Mouse (Mus musculus): ENCODE data around the gene Pex19. TPM values are rescaled to one million over a fixed set of nuclear protein-coding genes. Genes with fewer than 3 reads are reported as not detected.

The Pex19 gene
- 110 and 112 TPM in 2 replicates for polyA plus RNA-seq (2014; fragmentation: Nextera tagmentation; extraction: Ambion mirVana)

DNA sequence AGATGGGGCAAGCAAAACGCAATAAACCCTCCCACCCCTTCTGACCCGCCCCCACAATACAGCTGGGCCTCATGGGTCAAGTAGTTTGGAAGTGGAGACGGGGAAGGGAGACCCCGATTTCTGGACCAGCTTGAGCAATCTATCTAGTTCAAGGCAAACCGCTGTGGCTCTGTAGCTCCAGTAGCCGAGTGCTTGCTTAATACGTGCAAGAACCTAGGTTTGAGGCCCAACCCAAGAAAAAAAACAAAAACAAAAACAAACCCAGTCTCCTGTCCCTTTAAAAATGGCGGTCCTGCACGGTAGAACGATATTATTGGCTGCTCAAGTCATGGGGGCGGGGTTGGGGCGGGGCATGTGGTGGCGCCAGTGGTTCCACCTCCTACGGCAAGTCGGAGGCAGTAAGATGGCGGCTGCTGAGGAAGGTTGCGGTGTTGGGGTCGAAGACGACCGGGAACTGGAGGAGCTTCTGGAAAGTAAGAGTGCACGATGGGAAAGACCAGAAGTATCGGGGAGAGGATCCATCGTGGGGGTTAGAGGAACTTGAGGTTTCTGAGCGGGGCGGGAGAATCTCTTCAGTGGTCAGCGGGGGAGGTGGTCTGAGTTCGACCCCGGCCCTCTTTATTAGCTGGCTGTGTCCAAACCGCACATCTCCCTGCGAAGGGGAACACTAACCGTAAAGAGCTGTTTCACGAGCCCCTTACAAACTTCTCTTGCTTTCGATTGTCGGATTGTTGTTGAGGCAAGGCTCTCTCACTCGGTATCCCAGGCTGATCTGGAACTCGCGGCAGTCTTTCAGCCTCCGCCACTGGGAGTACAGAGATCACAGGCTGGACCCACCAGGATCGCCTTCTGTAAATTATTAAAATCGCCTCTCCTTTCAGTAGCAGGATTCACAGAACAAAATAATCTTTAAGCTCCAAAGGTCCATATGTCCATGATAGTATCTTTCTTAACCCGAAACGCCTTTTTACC is at the start of gene Pex19:
TSS of gene Pex19 (plus strand) at position 380 of the 972 bp plus-strand sequence.
- WGBS, result under 1% methylated on average over 42 of the region's 42 CpGs

DNA sequence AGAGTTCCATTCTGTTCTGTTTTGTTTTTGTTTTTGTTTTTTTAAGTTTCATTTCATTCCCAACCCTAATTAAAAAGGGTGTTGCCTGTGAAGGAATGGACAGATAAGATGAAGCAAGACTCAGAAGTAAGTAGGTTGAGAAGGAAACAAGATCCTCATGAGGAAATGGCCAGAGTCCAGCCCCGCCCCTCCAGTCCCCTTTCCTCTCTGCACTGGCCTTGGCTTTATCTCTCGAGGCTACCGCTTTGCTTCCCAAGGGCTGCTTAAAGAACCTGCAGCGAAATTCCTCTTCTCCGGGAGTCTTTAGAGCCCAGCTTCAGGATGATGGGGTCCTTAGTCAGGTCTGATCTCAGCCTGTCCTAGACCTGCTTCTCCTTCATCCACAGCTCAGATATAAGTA is 48.6 kb upstream of the Pex19 start:
- ATAC-seq (ENCODE audit: insufficient read depth), result no peak
- no peaks in the 10 kb centered on the region for H3K27me3 ChIP-seq (ENCODE audit: insufficient read depth, low read length)
- no peak overlapping the region for H3K9ac ChIP-seq
- no peaks in the 10 kb centered on the region for H3K4me1 ChIP-seq (ENCODE audit: insufficient read depth)
- no peak overlapping the region for H3K27ac ChIP-seq (ENCODE audit: low read depth)
- TF ChIP-seq CTCF (IDR thresholded peaks at IDR 0.05; ENCODE audit: low read depth), result no peak
- H3K36me3 ChIP-seq (ENCODE audit: insufficient read depth), result peaks cover 66% of the 10 kb centered on the region
- H3K9me3 ChIP-seq (ENCODE audit: low read depth, low read length), result no peaks in the 10 kb centered on the region
- no peak overlapping the region for H3K4me3 ChIP-seq (ENCODE audit: low read depth, low read length)
- no peak overlapping the region for H3K4me2 ChIP-seq
- 61% methylated on average over 5 of the region's 5 CpGs for WGBS
- DNase-seq, result no peak

More for the DNA sequence above, at the start of gene Pex19:
- peak; percentile 93 for DNase-seq
- H3K4me3 ChIP-seq (ENCODE audit: low read depth, low read length), result peak within 1 kb of the TSS; percentile 86
- no peaks in the 10 kb centered on the region for H3K27me3 ChIP-seq (ENCODE audit: insufficient read depth, low read length)
- no peak for TF ChIP-seq CTCF (IDR thresholded peaks at IDR 0.05; ENCODE audit: low read depth)
- ATAC-seq (ENCODE audit: insufficient read depth), result peak; percentile 98
- H3K4me2 ChIP-seq, result peak within 1 kb of the TSS; percentile 75
- H3K27ac ChIP-seq (ENCODE audit: low read depth), result peak within 1 kb of the TSS; percentile 50; the same call in 1 of the 2 replicates
- H3K4me1 ChIP-seq (ENCODE audit: insufficient read depth), result peaks cover 4% of the 10 kb centered on the region; the same call in 1 of the 2 replicates
- peak within 1 kb of the TSS; percentile 88 for H3K9ac ChIP-seq
- peaks cover 46% of the 10 kb centered on the region for H3K36me3 ChIP-seq (ENCODE audit: insufficient read depth)
- no peaks in the 10 kb centered on the region for H3K9me3 ChIP-seq (ENCODE audit: low read depth, low read length)

DNA sequence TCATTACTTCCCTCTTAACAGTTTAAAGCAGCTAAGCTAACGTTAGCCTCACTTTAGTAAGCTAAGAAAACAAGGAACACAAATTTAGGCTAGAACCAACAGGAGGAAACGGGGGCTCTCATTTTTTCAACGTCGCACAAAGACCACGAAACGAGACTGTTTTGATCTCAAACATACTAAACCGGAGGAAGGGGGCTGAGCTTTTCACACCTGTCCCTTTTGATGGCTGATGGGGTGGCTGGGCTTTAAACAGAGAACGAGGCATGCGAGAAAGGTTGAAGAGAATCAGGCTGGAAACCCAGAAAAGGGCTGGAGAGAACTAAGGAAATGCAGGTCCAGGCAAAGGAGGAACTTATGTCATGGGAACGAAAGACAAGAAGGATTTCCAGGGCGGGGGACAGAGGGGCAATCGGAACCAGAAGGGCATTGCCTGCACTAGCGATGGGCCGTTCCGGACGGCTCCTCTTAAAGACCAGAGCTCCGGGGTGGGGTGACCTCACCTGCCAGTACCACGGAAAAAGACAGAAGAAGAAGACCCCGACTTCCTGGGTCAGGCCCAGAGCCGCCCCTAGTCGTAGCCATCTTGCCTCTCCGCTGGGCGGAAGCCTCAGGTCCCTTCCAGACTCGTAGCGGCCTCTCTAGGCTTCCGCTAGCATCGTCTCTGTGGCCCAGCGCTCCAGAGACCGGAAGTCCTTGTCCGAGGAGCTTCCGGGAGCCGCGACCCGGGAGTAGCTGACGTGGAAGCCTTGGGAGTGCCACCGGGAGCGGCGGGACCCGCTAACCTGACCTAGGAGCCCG is 44.3 kb upstream of the Pex19 start, which contains the start of the genes Copa and Ncstn:
TSS of gene Copa (plus strand) at position 429 of the 798 bp plus-strand sequence.
TSS of gene Ncstn (minus strand) at position 695 of the 798 bp plus-strand sequence.
- H3K9ac ChIP-seq, result peak within 1 kb of the TSS; percentile 91
- peak within 1 kb of the TSS; percentile 74 for H3K4me2 ChIP-seq
- peaks cover 25% of the 10 kb centered on the region for H3K36me3 ChIP-seq (ENCODE audit: insufficient read depth)
- DNase-seq, result peak; percentile 99
- H3K4me1 ChIP-seq (ENCODE audit: insufficient read depth), result no peaks in the 10 kb centered on the region; the same call in none of the 2 replicates
- H3K9me3 ChIP-seq (ENCODE audit: low read depth, low read length), result no peaks in the 10 kb centered on the region
- peak within 1 kb of the TSS; percentile 74 for H3K4me3 ChIP-seq (ENCODE audit: low read depth, low read length)
- under 1% methylated on average over 40 of the region's 40 CpGs for WGBS
- H3K27ac ChIP-seq (ENCODE audit: low read depth), result peak within 1 kb of the TSS; percentile 76
- ATAC-seq (ENCODE audit: insufficient read depth), result peak; percentile 99
- TF ChIP-seq CTCF (IDR thresholded peaks at IDR 0.05; ENCODE audit: low read depth), result peak; percentile 45
- H3K27me3 ChIP-seq (ENCODE audit: insufficient read depth, low read length), result no peaks in the 10 kb centered on the region

DNA sequence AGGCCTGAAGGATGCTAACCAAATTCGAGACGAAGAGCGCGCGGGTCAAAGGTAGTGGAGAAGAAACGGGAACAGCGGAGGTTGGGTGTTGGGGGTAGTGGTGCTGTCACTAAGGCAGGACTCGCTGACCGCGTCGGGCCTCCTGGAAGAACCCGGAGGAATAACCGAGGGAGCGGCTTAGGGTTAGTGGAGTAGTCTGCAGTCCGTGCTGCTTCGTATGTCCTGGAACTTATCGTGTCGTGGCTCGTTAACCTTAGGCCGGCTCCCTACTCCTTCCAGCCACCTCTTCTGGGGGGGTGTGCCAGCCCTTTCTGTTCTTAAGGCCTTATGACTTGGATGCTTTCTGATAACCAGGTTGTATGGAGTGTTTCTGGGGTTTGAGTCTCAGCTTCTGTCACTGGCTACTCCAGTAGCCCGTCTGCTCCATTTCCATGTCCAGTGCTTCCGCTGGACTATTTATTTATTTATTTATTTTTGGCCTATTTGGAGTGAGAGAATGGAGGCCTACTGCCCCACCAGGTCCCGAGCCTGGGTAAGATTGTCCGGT is 43.6 kb upstream of the Pex19 start:
- WGBS, result under 1% methylated on average over 24 of the region's 24 CpGs
- Histone ChIP-seq H3K9ac (peak overlapping the region; percentile 91), H3K4me1 (ENCODE audit: insufficient read depth) (no peaks in the 10 kb centered on the region; the same call in none of the 2 replicates), H3K36me3 (ENCODE audit: insufficient read depth) (peaks cover 26% of the 10 kb centered on the region), H3K27me3 (ENCODE audit: insufficient read depth, low read length) (no peaks in the 10 kb centered on the region), H3K27ac (ENCODE audit: low read depth) (peak overlapping the region; percentile 76), H3K9me3 (ENCODE audit: low read depth, low read length) (no peaks in the 10 kb centered on the region), H3K4me2 (peak overlapping the region; percentile 74), H3K4me3 (ENCODE audit: low read depth, low read length) (peak overlapping the region; percentile 74)
- TF ChIP-seq CTCF (IDR thresholded peaks at IDR 0.05; ENCODE audit: low read depth), result no peak
- ATAC-seq (ENCODE audit: insufficient read depth), result peak; percentile 74
- peak; percentile 41 for DNase-seq

DNA sequence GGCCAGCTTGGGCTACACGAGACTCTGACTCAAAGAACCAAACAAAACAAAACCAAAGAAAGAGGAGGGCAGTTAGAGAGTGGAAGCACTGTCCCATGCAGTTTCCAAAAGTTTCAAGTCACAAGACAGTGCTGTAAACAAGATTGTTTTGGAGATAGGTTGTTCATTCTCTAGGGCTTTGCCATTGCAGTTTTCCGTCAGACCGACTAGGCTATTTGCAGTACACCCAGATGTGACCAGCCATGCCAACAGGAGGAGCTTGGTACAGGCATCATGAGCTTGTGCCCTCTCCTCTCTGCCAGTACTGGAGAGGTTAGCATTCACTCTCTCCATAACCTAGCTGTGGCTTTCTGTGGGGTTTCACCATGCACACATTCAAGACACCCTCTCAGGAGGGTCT is 33.0 kb upstream of the Pex19 start:
- H3K4me3 ChIP-seq (ENCODE audit: low read depth, low read length), result no peak overlapping the region
- no peak for TF ChIP-seq CTCF (IDR thresholded peaks at IDR 0.05; ENCODE audit: low read depth)
- no peaks in the 10 kb centered on the region for H3K4me1 ChIP-seq (ENCODE audit: insufficient read depth)
- H3K27me3 ChIP-seq (ENCODE audit: insufficient read depth, low read length), result no peaks in the 10 kb centered on the region
- peaks cover 95% of the 10 kb centered on the region for H3K36me3 ChIP-seq (ENCODE audit: insufficient read depth)
- H3K9me3 ChIP-seq (ENCODE audit: low read depth, low read length), result no peaks in the 10 kb centered on the region
- H3K4me2 ChIP-seq, result no peak overlapping the region
- ATAC-seq (ENCODE audit: insufficient read depth), result no peak
- no peak for DNase-seq
- no peak overlapping the region for H3K27ac ChIP-seq (ENCODE audit: low read depth)
- WGBS, result 73% methylated on average over 3 of the region's 3 CpGs
- H3K9ac ChIP-seq, result no peak overlapping the region

DNA sequence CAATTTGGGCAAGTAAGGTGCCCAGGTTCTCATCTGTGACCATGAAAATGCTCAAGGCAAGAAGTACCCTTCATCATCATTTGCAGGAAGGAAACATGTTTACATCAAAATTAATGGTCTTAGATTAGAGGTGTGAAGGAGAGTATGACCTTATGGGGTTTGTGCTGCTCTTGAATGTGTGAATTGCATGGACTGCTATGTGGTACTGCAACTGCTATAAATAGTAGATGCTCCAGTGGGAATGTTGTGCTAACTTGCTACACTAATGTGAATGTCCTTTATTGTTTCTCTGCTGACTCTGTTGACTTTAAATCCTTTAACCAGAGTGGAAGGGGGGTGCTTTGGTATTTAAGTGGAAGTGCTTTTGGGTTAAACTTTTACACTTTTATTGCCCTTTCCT is 32.3 kb upstream of the Pex19 start:
- Histone ChIP-seq H3K27ac (ENCODE audit: low read depth) (no peak overlapping the region), H3K4me2 (no peak overlapping the region), H3K27me3 (ENCODE audit: insufficient read depth, low read length) (no peaks in the 10 kb centered on the region), H3K36me3 (ENCODE audit: insufficient read depth) (peaks cover 91% of the 10 kb centered on the region), H3K4me1 (ENCODE audit: insufficient read depth) (no peaks in the 10 kb centered on the region), H3K9ac (no peak overlapping the region), H3K4me3 (ENCODE audit: low read depth, low read length) (no peak overlapping the region), H3K9me3 (ENCODE audit: low read depth, low read length) (no peaks in the 10 kb centered on the region)
- TF ChIP-seq CTCF (IDR thresholded peaks at IDR 0.05; ENCODE audit: low read depth), result no peak
- no peak for ATAC-seq (ENCODE audit: insufficient read depth)
- DNase-seq, result no peak

All from lung, embryonic 14.5 days (tissue).